Mouse (Mus musculus): Measurements from ENCODE around the gene Itga6.

- TF ChIP-seq CTCF (IDR thresholded peaks at IDR 0.05), result no peak
- no peak for TF ChIP-seq EP300 (IDR thresholded peaks at IDR 0.05; ENCODE audit: insufficient read depth, low read depth, low read length)
- no peak for TF ChIP-seq POLR2A (IDR thresholded peaks at IDR 0.05; ENCODE audit: insufficient read depth, low read depth, low read length)
These were observed 129.0 kb downstream of the Itga6 start for GRCm38 (mm10) chr2:71874422-71874821.

Measured in heart, adult 2 months (tissue).